Mouse (Mus musculus) CD4-positive, CD25-positive, alpha-beta regulatory T cell, adult 4 months (primary cell): ENCODE measurements at regions not wholly inside any gene's neighbourhood (a gene's known extent, or its start where the extent isn't known, plus 50 kb on each side); places are given as distances from the start of the nearest gene placed in this dataset.

Experiments used
- ATAC-seq: one replicate; pipeline ENCODE4 v1.8.0; 2017

GRCm38 (mm10) chr12:79941828-79942227 lies 171.0 kb downstream of the Zfp36l1 start:
- no peak for ATAC-seq

GRCm38 (mm10) chr12:79939436-79939835 lies 173.4 kb downstream of the Zfp36l1 start:
- no peak for ATAC-seq

- no peak for ATAC-seq
These were observed 174.9 kb downstream of the Zfp36l1 start for GRCm38 (mm10) chr12:79937876-79938275.

GRCm38 (mm10) chr12:79936698-79937097 lies 176.1 kb downstream of the Zfp36l1 start:
- ATAC-seq: no peak

GRCm38 (mm10) chr12:79934091-79934490 lies 178.7 kb downstream of the Zfp36l1 start:
- ATAC-seq: no peak

- no peak for ATAC-seq
These were observed 179.9 kb downstream of the Zfp36l1 start for GRCm38 (mm10) chr12:79932905-79933304.

GRCm38 (mm10) chr12:79931455-79931854 lies 181.4 kb downstream of the Zfp36l1 start:
- no peak for ATAC-seq

GRCm38 (mm10) chr12:79929846-79930245 lies 183.0 kb downstream of the Zfp36l1 start:
- ATAC-seq: no peak

GRCm38 (mm10) chr12:79928739-79929380 lies 184.0 kb downstream of the Zfp36l1 start:
- no peak for ATAC-seq

- ATAC-seq: no peak
These were observed 184.5 kb downstream of the Zfp36l1 start for GRCm38 (mm10) chr12:79928298-79928697.

GRCm38 (mm10) chr12:79925704-79926588 lies 186.9 kb downstream of the Zfp36l1 start:
- ATAC-seq: no peak

- ATAC-seq: peak; percentile 78
These were observed 187.7 kb downstream of the Zfp36l1 start for GRCm38 (mm10) chr12:79924921-79925703.

GRCm38 (mm10) chr12:79923811-79924210 lies 189.0 kb downstream of the Zfp36l1 start:
- no peak for ATAC-seq

- ATAC-seq: no peak
These were observed 191.0 kb downstream of the Zfp36l1 start for GRCm38 (mm10) chr12:79921786-79922185.

- peak; percentile 34 for ATAC-seq
These were observed 193.8 kb downstream of the Zfp36l1 start for GRCm38 (mm10) chr12:79918983-79919382.

- no peak for ATAC-seq
These were observed 195.1 kb downstream of the Zfp36l1 start for GRCm38 (mm10) chr12:79917634-79918289.

GRCm38 (mm10) chr12:79916896-79917633 lies 195.7 kb downstream of the Zfp36l1 start:
- ATAC-seq: no peak

GRCm38 (mm10) chr12:79913898-79914297 lies 198.9 kb downstream of the Zfp36l1 start:
- ATAC-seq: no peak

GRCm38 (mm10) chr12:79912281-79913063 lies 200.3 kb downstream of the Zfp36l1 start:
- ATAC-seq: no peak

GRCm38 (mm10) chr12:79910884-79911759 lies 201.7 kb downstream of the Zfp36l1 start:
- ATAC-seq: no peak
